Mouse (Mus musculus) layer of hippocampus, adult 18-20 months (tissue): ENCODE results near the gene Hspa1l. TPM values are rescaled to one million over a fixed set of nuclear protein-coding genes. Genes with fewer than 3 reads are reported as not detected.
"Not testable (repeated sequence)": the region's sequence is repeated elsewhere in the genome, so short reads cannot be mapped to it uniquely, and the experiment has no call there.

Experiments
- DNase-seq, 2 experiments: peaks; one replicate each; pipeline ENCODE4 v3.0.0; 2022; ENCODE audit warnings: low spot score in 2 of 2
- long read RNA-seq: library from polyadenylated mRNA; stranded (forward); transcript quantifications from one replicate; pipeline ENCODE4 v2.0.0, GENCODE M21; 2021
- total RNA-seq, 2 experiments: library from RNA; stranded (reverse); gene quantifications; 2 replicates each; pipeline ENCODE4 v1.2.3; 2021

Gene Hspa1l
- under 1 TPM; 0.12 to 0.48 TPM for total RNA-seq
- long read RNA-seq = 0 reads

GRCm38 (mm10) chr17:34972069-34972749 lies at the start of gene Hspa1l, which contains the start of gene Hspa1a:
TSS of gene Hspa1l (plus strand) at chr17:34972703.
TSS of gene Hspa1a (minus strand) at chr17:34972156.
- DNase-seq = peak; percentile 76 to 85

DNA sequence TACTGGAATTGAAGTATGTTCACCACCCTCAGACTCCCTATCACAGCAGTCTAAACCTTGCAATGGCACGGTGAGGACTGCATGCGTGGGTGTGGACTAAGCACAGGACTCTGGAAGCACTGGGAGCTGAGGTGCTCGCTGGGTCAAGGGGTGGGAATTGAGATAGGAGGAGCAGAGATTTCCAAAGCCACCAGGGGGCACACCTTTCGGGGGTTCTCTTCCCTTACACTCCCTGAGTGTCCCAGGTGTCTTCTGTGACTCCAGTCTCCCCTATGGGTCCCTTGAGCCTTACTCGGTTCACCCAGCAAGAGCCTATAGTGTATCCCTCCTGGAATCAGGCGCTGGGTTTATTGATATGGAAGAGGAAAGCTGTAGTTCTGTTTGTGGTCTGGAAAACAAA lies 49.6 kb upstream of the Hspa1l start:
- no peak for DNase-seq

DNA sequence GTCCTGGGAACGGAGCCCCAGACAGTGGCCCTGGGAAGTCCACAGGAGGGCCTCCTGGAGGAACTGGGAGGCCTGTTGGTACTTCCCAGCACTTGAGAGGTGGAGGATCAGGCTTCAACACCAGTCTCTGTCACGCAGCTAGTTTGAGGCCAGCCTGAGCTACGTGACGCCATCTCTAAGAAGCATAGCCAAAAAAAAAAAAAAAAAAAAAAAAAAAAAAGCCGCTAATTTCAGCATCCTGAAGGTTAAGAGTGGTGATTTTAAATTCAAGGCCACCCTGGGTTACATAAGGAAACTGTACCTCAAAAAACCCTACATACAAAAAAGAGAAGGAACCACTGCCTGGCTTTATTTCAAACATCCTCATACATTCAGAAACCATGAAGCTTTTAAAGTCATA lies 48.2 kb upstream of the Hspa1l start:
- DNase-seq = no peak

DNA sequence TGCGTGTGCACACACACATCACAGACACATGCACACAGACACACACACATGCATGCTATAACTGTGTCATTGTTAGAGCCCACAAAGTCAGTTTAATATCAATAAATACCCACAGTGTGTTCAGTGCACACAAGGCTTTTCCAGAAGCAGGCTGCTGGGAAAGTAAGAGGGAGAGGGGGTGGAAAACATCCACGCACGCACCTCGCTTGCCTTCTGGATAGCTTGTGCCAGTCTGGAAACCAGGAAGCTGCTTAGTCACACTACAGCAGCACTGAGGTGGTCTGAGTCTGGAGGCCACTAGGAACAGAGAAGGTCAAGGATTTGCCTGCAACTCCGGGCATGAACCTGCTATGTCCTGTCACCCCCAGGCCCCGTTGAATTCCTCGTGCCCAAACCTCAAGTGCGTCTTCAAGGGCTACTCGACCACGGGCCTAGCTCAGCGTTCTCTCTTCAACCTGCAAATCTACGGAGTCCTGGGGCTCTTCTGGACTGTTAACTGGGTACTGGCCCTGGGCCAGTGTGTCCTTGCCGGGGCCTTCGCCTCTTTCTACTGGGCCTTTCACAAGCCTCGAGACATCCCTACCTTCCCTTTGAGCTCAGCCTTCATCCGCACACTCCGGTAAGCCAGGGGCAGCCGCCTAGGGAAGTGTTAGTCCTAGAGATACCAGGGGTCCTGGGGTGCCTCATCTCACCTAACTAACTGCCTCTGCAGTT lies 45.0 kb upstream of the Hspa1l start:
- peak in 1 of 2 experiments; percentile 39 for DNase-seq

- no peak for DNase-seq
These were observed 43.7 kb upstream of the Hspa1l start for GRCm38 (mm10) chr17:34928841-34929240.

DNA sequence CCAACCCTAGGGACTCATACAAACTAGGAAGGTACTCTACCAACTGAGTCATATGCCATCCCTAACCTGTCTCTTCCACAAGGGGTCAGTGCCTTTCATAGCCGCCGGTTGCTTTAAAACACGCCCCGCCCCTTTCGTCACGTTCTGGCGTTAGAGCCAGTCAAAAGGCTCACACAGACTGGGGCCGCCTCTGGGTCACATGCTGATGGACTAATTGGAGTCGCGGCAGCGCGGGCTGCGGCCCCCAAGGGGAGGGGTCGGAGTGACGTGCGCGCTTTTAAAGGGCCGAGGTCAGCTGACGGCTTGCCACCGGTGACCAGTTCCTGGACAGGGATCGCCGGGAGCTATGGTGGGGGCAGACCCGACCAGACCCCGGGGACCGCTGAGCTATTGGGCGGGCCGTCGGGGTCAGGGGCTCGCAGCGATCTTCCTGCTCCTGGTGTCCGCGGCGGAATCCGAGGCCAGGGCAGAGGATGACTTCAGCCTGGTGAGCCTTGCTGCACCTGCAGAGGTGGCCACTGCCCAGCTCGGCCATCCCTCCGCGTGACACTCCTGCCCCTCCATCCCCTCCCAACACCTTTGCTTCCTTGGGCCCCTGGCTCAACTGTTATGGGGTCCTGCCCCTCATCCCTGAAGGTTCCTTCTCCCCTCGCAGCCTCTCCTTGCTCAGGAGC lies 41.3 kb upstream of the Hspa1l start, which contains the start of gene Neu1:
Neu1 (plus strand) TSS at position 193 of the 674 bp plus-strand sequence.
- DNase-seq = peak; percentile 97 to 99

GRCm38 (mm10) chr17:34931735-34932098 lies 40.8 kb upstream of the Hspa1l start:
- DNase-seq = peak in 1 of 2 experiments; percentile 30

GRCm38 (mm10) chr17:34932287-34932686 lies 40.2 kb upstream of the Hspa1l start:
- no peak for DNase-seq

DNA sequence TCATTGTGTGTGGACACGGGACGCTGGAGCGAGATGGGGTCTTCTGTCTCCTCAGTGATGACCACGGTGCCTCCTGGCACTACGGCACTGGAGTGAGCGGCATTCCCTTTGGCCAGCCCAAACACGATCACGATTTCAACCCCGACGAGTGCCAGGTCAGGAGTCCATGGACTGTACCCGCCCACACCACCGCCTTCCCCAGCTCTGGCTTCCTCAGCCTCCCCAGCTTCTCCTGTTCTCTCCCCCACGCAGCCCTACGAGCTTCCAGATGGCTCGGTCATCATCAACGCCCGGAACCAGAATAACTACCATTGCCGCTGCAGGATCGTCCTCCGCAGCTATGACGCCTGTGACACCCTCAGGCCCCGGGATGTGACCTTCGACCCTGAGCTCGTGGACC lies 38.5 kb upstream of the Hspa1l start:
- DNase-seq = peak in 1 of 2 experiments; percentile 31

DNA sequence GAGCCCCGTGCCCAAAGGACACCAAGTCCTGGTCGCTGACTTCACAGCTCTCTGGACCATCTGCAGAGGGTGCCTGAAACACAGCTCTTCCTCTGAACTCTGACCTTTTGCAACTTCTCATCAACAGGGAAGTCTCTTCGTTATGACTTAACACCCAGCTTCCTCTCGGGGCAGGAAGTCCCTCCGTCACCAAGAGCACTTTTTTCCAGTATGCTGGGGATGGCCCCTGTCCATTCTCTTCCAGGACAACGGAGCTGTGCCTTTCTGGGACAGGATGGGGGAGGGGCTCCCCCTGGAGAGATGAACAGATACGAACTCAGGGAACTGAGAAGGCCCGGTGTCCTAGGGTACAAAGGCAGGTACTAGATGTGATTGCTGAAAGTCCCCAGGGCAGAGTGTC lies 37.7 kb upstream of the Hspa1l start:
- no peak for DNase-seq

DNA sequence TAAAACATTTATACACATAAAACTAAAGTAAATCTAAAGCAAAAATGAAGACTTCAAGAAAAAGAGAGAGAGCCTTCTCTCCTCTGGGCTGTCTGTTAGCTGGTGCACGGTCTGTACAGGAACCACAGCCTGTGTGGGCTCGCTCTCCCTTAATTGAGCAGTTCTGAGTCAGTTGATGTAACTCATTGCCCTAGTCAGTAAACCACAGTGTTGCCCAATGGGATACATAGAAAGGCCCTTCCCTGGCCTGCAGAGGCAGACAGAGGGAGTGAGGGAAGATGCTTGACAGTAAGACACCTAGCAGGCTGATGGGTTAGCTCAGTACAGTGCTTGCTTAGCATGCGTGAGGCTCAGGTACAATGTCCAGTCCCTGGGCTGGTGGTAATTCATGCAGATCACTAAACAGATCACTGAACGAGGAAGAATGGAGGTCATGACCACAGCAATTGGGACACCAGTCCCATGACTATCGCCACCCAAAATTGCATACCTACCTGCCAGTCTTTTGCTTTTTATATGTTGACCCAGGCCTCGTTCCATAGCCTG lies 34.5 kb upstream of the Hspa1l start:
- DNase-seq = no peak

- no peak for DNase-seq
These were observed 31.0 kb upstream of the Hspa1l start for GRCm38 (mm10) chr17:34941344-34942041.

DNA sequence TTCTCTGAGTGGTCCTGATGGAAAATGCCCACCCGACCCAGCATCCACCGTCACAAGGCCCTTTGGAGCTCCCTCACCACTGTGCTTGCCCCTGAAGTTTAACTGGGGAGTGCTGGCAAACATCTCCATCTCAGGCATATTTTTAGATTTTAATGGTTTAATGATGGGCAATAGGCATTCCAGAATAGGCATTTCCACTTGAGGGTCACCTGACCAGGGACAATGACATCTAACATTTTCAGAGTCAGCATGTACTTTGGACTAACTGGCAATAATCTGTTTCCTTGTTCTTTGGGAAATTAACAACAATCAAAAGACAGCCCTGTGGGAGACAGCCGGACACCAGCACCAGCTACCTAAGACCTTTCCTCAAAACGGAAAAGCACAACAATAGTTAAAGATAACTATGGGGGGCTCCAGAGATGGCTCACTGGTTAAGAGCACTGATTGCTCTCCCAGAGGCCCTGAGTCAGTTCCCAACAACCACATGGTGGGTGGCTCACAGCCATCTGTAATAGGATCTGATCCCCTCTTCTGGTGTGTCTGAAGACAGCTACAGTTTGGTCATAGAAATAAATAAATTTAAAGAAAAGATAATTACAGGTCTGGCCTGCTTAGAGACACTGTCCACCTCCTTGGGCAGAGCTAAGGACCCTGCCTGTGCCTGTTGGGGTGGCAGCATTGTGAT lies 29.2 kb upstream of the Hspa1l start:
- DNase-seq = peak in 1 of 2 experiments; percentile 45

GRCm38 (mm10) chr17:34944362-34944761 lies 28.1 kb upstream of the Hspa1l start:
- no peak for DNase-seq

- no peak for DNase-seq
These were observed 25.9 kb upstream of the Hspa1l start for GRCm38 (mm10) chr17:34946486-34947140.

- no peak for DNase-seq
These were observed 24.9 kb upstream of the Hspa1l start for GRCm38 (mm10) chr17:34947606-34948005.

- DNase-seq = not testable (repeated sequence)
These were observed 23.6 kb upstream of the Hspa1l start for GRCm38 (mm10) chr17:34948721-34949552.

DNA sequence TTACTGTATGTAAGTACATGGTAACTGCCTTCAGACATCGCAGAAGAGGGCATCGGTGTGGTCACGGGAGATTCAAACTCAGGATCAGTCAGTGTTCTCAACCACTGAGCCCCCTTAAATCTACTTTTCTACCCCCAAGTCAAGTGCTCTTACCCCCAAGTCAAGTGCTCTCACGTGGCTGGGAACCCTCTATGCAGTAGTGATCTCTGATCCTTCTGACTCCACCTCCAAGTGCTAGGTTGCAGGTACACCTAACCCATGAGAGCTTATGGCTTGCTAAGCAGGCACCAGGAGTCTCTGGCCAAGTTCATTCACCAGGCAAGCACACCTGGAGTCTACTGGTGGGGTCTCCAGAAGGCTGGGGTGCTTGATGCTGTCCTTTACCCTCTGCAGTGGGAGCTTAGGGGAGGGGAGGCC lies 22.9 kb upstream of the Hspa1l start:
- no peak for DNase-seq
